Mouse (Mus musculus) left cerebral cortex, postnatal 10 days (tissue): ENCODE data around the gene F930015N05Rik. TPM values are rescaled to one million over a fixed set of nuclear protein-coding genes. Genes with fewer than 3 reads are reported as not detected.

Source experiments
- DNase-seq, 2 experiments: peaks; one replicate each; pipeline ENCODE4 v3.0.0; 2021 to 2022; ENCODE audit warnings: low spot score in 2 of 2, mixed read lengths in 1 of 2; ENCODE audit errors: extremely low spot score in 1 of 2
- intact Hi-C: fragments of 180-260 bp; cut with DNase I; formaldehyde crosslinking; loops from one replicate; pipeline ENCODE4 v1.15.1; 2025
- total RNA-seq, 2 experiments: library from RNA; stranded (reverse); gene quantifications; 2 replicates each; pipeline ENCODE4 v1.2.3; 2021

The F930015N05Rik gene
- total RNA-seq, 2 experiments from 2014 or later: not detected

DNA sequence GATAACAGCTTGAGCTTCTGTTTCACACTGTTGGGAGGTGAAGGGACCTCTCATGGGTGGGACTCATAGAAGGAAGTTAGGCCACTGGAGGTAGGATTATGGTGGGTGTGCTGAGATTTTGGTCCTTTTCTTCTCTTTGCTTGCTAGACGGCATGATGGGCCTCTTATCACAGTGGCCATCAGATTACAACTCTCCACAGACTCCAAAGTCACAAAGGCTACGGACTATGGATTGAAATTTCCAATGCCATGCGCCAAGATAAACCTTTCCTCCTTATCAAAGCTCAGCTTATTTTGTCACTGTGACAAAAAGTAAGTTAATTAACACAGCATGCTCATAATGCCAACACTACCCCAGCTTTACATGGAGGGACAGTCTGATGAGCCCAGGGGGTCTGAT is 38.8 kb downstream of the F930015N05Rik start:
- intact Hi-C loops: no loop called here
- no peak for DNase-seq

DNA sequence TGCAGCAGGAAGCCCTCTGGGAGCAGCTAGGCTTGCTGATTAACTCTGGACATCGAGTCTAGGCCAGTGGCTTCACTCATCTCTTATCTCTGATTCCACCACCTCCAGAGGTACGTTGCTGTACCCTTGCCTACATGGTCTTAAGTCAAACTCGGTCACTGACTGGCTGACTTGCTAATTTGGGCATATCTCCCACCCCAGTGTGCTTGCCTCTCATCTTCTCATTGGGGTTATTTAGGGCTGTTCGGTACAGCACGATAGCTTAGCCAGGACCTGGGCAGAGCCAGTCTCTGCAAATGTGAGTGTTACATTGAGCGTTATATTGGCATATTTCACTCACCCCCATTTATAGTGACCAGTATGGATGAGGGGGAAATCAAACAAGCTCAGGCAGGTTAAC is 39.5 kb downstream of the F930015N05Rik start:
- intact Hi-C loops: no loop called here
- DNase-seq: no peak

DNA sequence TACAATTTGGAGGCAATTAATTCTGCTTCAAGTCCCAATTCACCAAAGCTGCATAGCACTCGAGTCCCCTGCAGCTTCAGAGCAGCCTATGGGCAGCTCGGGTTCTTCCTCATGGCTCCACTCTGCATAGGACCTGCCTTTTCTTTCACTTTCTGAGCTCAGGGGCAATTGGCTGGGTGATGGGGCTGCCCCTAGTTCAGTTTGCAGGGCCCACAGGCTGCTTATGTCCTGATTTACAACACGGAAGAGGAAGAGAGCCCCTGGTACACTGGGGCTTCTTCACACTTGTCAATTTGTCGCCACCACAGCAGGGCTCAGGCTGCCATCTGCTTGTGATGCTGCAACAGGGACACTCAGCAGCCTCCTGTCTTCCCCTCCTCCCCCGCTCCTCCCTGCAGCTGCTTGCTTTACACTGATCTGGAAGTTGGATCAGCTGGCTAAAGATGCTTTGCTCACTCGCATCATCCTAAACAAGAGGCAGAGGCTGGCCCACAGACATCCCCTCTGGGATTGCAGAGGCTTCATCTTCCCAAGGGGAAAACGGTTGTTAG is 40.0 kb downstream of the F930015N05Rik start:
- peak; percentile 64 to 72 for DNase-seq
- intact Hi-C loops: no loop called here

DNA sequence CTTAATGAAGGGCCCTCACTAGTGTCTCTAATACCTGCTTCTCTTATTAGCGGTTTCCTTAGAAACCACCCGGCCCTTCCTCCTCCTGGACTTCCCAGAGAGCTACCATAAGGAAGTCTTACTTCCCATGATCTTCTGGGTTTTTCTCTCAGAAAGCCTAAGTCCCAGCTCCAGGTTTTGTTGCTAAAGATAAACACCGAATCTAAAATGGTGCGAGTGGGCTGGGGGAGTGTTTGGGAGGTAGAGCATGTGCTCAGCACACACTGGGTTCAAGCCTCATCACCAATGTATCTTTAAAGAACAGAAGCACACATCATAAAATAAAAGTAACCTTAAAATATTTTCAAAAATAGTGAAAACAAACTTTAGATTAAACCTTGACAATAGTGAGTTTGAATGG is 50.1 kb downstream of the F930015N05Rik start:
- intact Hi-C loops: no loop called here
- no peak for DNase-seq

Other genes starting within 250 kb of the F930015N05Rik start
- under 1 TPM; 0.34 to 0.43 TPM for gene Hs3st3a1, start 1.3 kb downstream of the F930015N05Rik start, total RNA-seq